Mouse (Mus musculus): ENCODE measurements around the gene Angpt4.

Gene Angpt4

DNA sequence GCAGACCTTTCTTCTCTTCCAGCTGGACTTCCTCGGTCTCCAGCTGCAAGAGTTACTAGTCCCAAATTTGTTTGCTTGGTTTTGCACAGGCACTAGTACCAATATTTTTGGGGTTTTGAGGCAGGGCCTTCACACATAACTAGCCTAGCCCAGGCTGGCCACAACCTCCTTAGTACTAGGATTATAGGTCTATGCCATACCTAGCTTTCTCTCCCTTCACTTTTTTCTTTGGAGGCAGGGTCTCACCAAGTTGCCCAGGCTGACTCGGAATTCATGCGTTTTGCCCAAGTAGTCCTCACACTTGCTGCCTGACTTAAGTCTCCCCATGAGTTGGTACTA, 69.3 kb downstream of the Angpt4 start:
- DNase-seq (ENCODE audit: low read depth, low spot score) = no peak

DNA sequence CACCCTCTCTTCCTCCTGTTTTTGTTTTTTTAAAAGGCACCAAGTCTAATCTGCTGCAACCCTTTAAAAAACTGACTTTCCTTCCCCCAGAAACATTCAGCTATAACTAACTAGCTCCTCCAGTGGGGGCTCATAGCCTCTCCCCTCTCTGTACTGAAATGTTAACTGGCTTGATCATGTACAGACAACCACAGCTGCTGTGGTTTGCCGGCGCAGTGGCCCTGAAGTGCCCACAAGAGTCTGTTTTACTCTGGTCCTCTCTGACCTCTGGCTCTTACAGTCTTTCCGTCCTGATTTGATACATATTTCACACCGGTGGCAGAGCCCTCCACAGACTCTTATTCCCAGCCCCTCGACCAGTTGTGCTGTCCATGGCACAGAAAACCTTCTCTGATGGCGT, 70.3 kb downstream of the Angpt4 start:
- no peak for DNase-seq (ENCODE audit: low read depth, low spot score)

DNA sequence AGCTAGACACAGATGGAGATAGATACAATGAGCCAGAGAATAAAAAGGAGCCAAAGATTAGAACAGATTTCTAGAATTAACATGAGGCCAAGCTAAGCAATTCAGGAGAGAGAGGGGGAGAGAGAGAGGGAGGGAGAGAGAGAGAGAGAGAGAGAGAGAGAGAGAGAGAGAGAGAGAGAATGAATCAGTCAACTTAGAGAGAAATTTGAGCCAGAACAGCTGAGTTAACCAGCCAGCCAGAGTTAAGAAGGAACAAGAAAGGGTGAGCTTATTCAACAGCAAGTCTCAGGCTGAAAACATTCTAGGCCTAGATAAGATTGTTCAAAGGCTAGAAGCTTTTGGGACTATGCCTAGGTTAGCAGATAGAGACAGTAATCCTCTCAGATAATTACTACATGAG, 71.5 kb downstream of the Angpt4 start:
- DNase-seq (ENCODE audit: low read depth, low spot score) = no peak

DNA sequence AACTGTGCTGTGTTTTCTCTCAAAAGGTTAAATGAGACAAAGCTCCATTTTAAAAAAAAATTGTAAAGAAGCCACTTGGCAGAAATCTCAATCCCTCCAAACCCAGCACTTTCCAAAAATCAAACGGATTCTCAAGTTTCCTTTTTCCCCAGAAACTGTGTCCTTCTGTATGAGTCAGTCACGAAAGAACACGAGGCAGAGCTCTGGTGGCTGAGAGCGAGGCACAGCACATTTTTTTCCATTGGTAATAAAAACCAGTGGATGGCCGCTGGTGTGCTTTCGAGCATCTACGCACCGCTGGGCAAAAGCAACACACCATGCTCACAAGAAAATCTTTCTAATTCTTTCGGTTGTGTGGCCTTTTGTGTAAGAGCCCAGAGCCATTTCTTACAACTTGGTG, 73.0 kb downstream of the Angpt4 start:
- no peak for DNase-seq (ENCODE audit: low read depth, low spot score)

DNA sequence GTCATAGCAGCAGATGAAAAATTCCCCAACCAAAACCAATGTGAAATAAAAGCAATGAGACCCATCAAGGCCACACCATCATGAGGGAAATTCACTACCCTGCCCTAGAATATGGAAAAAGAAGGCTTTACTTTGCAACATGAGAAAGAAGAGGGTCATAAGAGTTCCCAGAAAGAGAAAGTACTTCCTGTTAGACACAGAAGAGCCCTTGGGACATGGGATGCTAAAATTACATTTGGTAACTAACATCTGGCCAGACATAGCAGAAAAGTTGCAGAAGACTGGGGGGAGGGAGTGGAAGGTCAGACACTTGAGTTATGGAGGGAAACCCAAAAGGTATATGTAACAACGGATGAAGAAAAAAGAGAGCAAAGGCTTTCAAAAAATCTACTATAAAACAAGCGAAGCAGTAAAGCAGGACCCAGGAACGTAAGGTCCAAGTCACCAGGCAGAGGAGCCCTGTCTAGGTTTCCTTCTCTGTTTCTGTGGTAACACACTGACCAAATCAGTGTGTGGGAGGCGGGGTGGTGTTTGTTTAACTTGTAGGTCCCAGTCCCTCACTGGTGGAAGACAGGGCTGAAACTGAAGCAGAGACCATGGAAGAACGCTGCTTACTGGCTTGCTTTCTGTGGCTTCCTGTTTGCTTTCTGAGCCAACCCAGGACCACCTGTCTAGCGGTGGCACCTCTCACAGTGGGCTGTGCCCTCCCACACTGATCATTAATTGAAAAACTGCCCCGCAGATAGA, 74.6 kb downstream of the Angpt4 start:
- DNase-seq (ENCODE audit: low read depth, low spot score) = no peak

DNA sequence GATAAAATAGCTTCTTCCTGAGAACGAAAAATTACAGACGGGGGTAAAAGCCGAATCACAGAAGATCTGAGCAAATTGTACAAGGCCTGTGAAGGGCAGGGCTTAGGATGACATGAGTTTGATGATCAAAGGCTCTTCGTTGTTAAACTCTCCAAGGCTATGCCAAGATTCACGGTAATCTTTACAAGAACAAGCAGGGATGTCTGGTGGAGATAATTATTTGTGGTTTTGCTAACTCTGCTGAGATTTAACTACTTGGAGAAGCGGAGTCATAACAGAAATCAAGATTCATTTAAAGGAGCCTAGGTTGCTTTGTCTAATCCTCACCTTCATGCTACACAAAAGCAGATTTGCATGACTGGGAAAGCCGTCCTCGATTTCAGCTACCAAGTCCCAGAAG, 75.9 kb downstream of the Angpt4 start:
- no peak for DNase-seq (ENCODE audit: low read depth, low spot score)

DNA sequence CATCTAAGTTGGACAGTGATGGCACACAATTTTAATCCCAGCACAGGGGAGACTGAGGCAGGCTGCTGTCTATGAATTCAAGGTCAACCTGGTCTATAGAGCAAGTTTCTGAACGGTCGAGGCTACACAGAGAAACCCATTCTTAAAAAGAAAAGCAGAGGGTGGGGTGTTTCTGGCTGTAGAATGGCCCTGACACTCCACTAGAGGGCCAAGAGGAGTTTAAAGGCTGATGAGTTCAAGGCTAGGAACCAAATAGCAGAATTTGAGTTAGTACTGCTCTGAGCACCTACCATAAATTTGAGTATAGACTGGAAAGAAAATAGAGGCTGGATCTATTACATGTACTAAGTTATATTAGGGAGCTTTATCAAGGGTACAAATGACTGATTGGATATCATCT, 78.0 kb downstream of the Angpt4 start:
- DNase-seq (ENCODE audit: low read depth, low spot score) = no peak

DNA sequence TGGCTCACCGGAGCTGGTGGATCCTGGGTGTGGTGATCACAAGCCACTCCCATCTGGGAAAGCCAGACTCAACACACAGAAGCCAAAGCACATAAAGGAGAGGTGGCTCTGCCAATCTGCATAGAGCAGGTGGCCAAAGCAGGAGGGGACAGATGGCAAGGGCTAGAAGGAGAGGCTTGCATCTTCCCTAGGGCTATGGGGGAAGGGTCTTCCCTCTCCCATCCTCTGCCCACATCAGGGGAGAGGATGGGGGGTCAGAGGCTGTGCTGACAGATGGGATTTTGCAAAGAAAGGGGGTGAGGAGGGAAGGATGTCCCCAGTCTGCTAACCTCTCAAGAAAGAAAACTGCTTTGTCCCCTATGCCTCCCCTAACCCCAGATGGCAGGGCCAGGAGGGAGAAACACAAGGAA, 80.0 kb downstream of the Angpt4 start:
- DNase-seq (ENCODE audit: low read depth, low spot score) = peak; percentile 70

DNA sequence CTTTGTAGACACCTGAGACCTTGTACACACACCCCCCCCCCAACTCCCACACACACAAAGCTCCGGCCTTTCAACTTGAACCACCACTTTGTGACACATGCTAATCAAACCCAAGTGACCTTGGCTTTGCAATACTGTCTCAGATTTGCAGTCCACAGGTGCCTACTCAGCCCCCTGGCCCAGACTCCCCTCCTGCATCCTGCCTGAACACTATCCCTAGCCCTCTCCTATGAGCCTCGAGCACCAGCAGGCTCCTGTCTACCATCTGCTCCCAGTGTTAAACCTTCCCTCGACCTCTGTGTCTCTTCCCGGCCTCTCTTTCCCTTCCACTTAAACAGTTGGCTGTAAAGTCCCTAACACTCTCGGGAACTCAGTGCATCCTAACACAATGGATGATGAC, 80.4 kb downstream of the Angpt4 start:
- DNase-seq (ENCODE audit: low read depth, low spot score) = no peak

DNA sequence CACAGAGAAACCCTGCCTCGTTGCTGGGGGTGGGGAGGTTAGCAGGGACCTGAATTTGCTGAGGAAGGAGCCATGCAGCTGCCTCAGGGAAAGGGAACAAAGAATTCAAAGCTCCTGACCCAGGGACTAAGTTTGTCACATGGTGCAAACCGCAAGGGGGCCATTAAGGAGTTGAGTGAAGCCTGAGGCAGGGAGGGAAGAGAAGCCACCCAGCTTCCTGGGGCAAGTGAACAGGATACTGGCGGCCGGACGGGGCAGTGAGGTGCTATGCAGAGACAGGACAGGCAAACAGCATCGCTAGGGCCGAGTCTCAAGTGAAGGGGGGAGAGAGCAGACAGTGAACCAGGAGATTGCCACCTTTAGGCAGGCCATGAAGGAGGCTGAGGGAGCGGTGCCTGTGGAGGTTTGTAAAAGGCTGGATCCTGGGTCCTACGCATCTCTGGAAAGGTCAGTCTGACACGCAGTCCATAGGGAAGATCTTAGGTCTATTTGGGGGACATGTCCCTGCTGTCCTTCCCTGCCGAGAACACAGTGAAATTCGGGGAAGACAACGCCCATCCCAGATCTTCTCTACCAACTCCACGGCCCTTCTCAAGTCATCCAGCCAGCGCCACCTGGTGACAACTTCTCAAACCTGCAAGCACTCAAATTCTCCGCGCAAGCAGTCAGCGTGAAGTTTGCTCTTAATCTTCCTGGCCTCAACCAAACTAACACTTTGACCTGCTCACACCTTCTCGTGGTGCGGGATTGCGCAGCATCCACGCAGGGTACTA, 83.5 kb downstream of the Angpt4 start:
- peak; percentile 87 for DNase-seq (ENCODE audit: low read depth, low spot score)
